Mouse (Mus musculus): ENCODE measurements around the gene Cpsf6.

GRCm38 (mm10) chr10:117330521-117330920, 49.3 kb downstream of the Cpsf6 start:
- TF ChIP-seq CTCF (IDR thresholded peaks at IDR 0.05) (peak; percentile 82), EP300 (IDR thresholded peaks at IDR 0.05) (peak; percentile 43; the same call in 1 of the 2 replicates)

Data from lung, postnatal 0 days (tissue).